Mouse (Mus musculus): ENCODE measurements around the gene Rsu1.

- TF ChIP-seq CTCF (conservative IDR thresholded peaks at IDR 0.05; ENCODE audit: low read length) (no peak), NANOG (IDR thresholded peaks at IDR 0.05; ENCODE audit: borderline replicate concordance, low read length) (no peak), POU5F1 (IDR thresholded peaks at IDR 0.05; ENCODE audit: borderline replicate concordance, low read length) (no peak)
These were observed 181.4 kb downstream of the Rsu1 start for GRCm38 (mm10) chr2:13089861-13090260.

All from E14TG2a.4 (cell line).